Mouse (Mus musculus): Measurements from ENCODE around the gene Hhex.

GRCm38 (mm10) chr19:37431139-37431756 lies 3.4 kb upstream of the Hhex start:
- TF ChIP-seq CTCF (IDR thresholded peaks at IDR 0.05; ENCODE audit: borderline replicate concordance, extremely low read depth, insufficient read depth, insufficient read length) (no peak), POLR2A (IDR thresholded peaks at IDR 0.05; ENCODE audit: borderline replicate concordance, extremely low read depth, insufficient read depth, insufficient read length, poor library complexity, severe bottlenecking) (no peak)

All from brain, embryonic 14.5 days (tissue).